Mouse (Mus musculus) heart, adult 2 months (tissue): ENCODE data around the gene Odf3l1.

Experiments used
- CTCF ChIP-seq: fragments of 200-600 bp; IDR thresholded peaks from 2 replicates; pipeline ENCODE4 v1.8.1; 2022; ENCODE audit warnings: antibody characterized with exemption, mild to moderate bottlenecking, moderate library complexity
- POLR2A ChIP-seq: fragments of 200-500 bp; IDR thresholded peaks from 2 replicates; pipeline ENCODE4 v1.6.1; 2011; ENCODE audit warnings: mild to moderate bottlenecking, low read depth, low read length, control low read depth; ENCODE audit not compliant: insufficient read depth

DNA sequence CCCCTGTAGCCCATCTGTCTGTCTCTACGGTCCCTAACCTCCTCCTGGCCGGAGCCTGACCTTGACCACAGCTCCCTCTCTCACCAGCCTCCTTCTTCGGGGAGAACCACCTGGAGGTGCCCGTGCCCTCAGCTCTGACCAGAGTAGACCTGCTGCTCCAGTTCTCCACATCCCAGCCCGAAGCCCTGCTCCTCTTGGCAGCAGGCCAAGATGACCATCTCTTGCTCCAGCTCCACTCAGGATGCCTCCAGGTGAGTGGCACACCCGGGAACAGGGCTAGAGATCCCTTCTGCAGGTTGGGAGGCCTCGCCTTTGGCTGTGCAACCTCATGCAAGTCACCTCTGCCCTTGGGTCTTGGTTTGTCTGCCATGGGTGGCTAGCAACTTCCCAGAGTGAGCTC, 19.0 kb upstream of the Odf3l1 start:
- TF ChIP-seq CTCF (no peak), POLR2A (no peak)
